Mouse (Mus musculus): ENCODE results near the gene Spata32.

The Spata32 gene

DNA sequence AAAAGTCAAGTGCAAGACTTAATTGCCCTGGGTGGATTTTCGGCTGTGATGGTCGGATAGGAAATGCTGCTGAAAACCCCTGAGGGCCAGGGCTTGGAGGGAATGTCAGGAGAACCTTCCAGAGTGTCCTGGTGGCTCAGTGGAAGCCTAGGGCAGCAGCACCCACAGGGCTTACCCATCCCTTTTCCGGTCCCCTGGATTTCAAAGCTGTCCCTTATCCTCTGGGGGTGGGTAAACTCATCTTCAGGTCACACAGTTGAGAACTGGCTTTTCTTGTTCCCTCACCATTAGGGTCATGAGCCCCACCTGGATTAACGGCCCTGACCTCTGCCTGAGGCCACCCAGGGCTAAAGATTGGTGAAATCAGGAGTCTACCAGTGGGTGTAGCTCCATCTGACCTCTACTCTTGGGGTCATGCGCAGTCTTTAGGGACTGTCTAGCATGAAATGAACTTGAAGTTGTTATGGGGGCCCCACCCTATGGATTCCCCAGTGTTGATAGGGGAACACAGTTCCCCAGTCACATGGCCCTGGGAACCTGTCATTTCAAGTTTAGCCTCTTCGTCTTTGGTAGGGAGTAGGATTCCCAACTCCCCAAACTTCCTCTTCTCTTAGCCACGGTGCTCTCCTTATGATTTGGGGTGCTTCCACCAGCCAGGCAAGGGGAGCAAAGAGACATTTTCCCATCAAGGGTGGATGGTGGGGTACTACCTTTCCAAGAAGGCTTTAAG lies 45.0 kb downstream of the Spata32 start:
- no peak for DNase-seq

DNA sequence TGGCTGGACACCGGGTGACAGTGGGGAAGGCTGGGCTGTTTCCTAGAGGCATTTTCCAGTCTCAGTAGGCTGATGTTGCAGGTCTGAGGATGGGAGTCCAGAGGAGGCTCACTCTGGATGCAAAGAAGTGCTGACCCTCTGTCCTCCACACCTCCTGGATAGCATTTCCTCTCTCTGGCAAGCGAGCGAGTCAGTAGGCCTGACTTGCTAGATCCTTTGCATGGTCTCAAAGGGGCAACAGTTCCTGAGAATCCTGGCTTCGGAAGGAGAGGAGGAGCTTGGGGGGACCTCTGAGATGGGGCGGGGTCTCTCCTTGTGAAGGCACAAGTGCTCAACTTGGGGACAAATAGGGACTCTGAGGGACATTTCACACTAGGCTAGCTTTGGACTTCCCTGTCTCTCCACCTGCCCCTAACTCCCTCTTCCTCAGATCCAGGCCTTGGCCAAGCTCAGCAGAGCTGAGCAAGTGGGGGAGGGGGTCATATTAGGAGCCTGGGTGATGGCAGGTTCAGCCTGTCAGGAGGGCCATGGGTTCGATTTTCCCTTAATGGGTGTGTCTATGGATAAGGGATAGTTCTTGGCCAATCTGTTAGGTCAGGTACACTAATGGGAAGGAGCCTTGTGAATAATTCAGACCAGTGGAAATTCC lies 45.7 kb downstream of the Spata32 start:
- no peak for DNase-seq

DNA sequence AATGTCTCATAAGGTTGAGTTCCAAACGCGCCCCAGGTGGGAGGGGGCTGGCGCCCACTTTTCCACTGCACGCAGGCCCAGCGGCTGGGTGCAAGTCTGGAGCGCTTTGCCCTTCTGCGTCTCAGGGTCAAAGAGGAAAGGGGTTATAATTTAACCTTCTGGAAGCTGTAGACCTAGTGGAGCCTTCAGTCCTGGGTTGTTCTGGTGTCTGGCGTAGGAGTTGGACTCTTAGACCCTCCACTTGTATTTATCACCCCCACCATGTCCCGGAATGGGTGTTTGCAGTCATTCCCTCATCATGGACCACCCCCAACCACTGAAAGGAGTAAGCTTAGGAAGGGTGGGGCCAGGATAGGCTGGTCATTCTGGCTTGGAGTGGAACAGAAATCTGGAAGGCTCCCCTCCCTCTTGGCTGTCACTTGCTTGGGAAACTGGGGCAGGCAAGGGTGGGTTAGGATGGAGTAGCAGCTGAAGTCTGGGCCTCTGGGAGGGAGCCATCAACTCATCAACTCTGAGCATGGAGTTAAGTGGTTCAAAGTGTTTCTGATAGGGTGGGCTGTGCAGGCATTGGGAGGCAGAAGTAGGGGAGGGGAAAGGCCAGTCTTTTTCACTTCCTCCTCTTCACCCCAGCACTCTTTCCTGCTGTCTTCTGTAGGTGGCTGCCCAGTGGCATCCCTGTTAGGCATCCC lies 46.4 kb downstream of the Spata32 start:
- no peak for DNase-seq

DNA sequence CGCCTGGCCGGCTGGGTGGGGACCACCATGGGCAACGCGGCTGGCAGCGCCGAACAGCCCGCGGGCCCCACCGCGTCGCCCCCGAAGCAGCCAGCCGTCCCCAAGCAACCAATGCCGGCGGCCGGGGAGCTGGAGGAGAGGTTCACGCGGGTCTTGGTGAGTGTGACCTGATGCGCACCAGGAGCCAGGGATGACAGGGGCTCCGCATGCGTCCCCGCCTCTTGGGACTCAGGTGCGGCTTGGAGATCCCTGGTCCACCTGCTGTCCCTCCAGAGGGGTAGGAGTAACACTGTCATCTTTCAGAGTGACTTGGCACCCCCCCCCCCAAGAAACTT lies 47.0 kb downstream of the Spata32 start:
- DNase-seq = no peak

DNA sequence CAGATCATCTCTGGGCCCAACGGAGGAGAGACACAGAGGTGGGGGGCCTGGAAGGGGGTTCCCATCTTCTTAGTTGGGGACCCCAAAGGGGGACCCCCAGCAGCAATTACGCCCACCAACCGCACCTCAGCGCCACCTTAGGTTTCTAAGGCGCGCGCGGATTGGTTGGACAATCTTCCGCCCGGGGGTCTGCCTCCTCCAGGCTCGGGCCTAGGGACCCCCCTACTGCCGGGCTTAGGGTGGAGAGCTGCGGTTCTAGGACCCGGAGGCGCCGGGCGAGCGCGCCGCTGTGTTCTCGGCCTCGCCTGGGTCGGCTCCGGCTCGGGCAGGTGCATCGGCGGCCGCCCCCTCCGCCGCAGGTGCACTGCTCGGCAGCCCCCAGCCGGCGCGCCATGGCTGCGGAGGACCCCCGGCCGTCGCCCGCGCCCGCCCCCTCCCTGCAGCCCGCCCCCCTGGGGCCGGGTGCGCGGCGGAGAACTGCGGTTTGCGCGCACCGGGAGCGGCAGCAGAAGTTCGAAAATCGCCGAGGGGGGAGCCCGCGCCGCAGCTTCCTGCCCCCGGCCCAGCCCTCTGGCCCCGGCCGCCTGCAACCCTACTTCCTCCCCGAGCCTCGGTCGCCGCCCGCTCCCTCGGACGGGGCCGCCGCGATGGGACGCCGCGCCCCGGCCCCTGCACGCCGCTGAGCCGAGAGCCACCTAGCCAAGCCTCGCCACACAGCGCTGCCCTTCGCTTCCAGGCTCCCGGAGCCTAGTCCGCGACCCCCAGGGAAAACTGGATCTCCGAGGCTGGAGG lies 47.5 kb downstream of the Spata32 start, which contains the start of gene Fmnl1:
Gene Fmnl1, plus strand, starts transcription at position 614 of the 792 bp plus-strand sequence.
- DNase-seq = peak; percentile 70

DNA sequence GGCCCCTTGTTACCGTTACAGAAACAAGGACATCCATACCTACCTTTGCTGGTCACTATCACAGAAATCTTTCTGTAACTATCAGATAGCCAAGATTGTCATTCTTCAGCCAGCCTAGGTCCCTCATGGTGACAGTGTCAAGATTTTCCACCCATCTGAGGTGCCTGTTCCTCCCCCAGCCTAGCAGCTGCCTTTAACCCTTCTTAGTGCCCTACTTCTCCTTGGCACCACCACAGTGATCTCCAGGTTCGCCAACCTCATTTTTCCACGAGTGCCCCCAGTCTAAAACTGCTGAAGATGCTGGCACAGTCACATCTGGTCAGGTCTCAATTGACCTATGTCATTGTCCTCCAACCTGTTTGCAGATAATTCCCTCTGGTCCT lies 48.1 kb downstream of the Spata32 start:
- no peak for DNase-seq

DNA sequence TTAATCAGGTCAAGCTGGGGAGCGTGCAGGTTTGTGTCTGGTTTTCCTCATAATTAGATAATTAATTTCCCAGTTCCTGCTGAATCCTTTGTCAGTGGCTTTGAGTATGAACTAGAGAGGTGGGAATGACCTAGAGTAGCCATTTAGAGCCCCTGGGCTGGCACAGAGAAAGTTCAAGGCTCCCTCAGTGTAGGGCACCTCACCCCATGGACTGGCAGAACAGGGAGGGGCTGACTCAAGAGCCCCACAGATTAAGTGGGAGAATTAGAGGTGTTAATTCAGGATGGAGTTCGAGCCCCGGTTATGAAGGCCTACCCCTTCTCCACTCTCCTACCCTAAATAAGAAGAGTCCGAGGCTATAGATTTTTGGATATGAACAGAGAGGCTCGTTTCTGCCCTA lies 48.6 kb downstream of the Spata32 start:
- peak; percentile 4 for DNase-seq

DNA sequence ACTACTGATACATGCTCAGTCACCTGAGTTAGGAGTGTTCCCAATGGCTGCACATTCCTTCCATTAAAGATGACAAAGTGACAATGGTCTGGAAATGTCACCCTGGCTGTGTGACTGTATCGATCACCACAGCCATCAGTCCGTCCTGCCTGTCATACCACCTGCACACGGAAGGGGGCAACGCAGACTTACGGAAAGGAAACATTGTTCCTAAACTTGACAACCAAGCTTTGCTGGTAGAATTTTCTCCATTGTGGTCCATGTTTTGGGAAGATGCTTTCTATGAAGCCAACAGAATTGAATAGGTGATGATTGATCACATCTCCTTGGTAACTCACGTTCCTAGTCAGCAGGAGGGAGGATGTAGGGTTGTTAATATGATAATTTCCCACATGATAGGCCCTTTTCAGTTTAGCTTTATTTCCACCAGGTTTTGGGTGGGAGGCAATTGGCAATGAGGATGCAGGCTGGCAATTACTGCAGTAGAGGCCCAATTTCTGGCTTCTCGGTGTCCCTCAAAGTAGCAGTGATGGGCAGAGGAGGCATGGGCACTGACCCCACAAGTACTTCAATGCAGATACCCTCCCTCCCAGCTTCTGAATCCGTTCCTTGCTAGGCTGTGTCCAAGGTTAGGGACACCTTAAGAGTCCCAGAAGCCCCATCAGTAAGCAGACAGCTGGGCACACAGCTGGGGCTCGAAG lies 49.4 kb downstream of the Spata32 start:
- DNase-seq = peak; percentile 82

DNA sequence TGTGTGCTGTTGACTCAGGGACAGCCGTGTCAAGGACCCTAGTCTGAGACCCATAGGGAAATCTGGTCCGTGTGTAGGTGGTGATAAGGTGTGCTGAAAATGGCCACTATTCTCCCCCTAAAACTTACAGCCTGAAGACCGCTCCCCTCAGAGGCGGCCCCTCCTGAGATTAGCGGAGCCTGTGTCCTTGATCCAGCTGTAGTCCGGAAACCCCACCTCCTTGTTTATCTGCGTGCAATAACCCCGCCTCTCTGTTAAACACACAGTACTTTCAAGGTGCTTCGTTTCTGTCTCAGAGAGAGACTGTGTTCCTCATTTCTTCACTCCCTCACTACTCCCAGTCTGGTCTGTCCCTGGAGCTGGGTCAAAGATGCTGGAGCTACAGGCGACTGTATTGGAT lies 53.8 kb downstream of the Spata32 start:
- no peak for DNase-seq

DNA sequence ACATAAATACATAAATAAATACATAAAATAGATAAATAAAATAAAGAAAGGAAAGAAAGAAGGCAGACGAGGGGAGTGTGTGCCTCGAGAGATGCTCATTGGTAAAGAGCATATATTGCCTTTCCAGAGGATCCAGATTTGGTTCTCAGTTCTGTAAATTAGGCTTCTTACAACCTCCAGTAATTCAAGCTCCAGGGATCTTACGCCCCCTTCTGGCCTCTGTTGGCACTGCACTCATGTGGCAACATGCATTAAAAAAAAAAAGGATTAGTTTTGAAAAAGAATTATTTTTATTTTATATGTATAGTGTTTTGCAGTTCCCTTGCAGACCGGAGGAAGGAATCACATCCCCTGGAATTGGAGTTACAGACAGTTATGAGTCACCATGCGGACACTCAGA lies 56.1 kb downstream of the Spata32 start:
- peak; percentile 53 for DNase-seq

DNA sequence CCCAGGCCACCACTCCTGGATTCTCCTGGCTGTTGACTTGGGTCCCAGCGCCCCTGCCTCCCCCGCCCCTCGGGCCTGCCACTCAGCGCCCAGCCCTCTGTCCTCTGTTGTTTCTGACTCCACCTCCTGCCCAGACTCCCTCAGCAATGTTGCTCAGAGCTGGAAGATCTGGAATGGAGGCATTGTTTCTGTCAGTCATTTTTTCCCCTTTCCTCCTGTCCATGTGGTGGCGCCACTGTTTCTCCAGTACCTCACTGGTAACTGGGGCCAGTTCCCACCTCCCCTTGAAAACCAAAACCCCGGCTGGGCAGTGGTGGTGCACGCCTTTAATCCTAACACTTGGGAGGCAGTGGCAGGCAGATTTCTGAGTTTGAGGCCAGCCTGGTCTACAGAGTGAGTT lies 56.8 kb downstream of the Spata32 start:
- DNase-seq = peak; percentile 16

DNA sequence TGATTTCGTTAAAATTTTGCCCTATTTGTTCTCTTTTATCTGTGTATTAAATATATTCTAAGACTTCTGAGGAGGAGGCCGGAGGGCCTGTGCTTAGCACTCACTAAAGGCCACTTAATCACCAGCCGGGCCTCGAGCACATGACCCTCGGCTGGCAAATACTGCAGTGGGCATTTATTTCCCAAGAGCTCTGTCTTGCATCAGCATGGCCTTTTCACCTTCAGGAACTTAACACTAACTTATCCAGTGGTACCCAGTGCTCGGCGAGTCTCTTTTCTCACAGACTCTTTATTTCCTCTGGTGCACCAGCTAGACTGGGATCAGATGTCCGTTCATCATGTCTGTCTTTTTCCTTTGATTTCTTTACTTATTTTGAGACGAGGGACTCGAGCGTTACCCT lies 57.5 kb downstream of the Spata32 start:
- DNase-seq = peak; percentile 8

DNA sequence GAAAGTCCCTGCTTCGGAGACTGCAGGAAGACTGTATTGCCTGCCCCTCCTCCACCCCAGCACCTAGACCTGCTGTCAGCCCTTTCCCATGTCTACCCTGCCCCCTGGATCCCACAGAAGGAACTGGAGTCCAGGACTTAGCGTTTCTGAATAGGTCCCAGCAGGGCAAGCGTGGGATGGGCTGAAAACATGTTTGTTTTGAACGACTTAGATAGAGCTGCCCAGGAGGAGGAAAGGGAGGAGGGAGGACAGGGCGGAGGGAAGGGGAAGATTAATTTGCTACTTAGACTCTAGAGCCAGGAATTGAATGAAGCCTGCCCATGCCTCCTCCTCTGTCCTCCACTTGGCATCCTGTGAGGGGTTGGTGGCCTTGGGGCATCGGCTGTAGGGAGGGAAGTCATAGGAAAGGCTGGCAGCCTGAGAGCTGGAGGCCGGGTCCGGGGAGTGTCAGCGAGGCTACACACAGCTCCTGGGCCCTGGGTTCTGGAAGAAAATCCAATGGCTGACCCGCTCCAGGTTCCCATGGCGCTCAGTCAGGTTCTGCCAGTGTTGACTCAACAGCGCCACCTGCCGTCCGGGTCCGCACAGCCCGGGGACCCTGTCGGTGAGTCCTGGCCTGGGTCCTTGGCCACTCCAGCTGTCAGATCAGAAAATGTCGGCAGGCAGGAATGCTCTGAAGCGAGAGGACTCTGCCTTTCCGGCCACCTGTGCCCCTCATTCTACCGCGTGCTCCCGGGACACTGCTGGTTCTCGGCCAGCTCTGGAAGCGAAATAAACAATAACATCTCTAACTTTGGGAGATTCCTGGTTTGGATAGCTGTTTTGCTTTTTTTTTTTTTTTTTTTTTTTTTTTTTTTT lies 59.4 kb downstream of the Spata32 start:
- DNase-seq = peak; percentile 98

Data from kidney, postnatal 10 days (tissue).